Mouse (Mus musculus): ENCODE measurements around the gene Cep68.

Gene Cep68

GRCm38 (mm10) chr11:20204870-20205446, 44.3 kb downstream of the Cep68 start:
- no peak for DNase-seq (ENCODE audit: low spot score)

GRCm38 (mm10) chr11:20204321-20204720, 44.9 kb downstream of the Cep68 start:
- no peak for DNase-seq (ENCODE audit: low spot score)

GRCm38 (mm10) chr11:20202299-20203011, 46.8 kb downstream of the Cep68 start:
- DNase-seq (ENCODE audit: low spot score) = no peak

- peak; percentile 54 for DNase-seq (ENCODE audit: low spot score)
Measured at GRCm38 (mm10) chr11:20201661-20202101, 47.5 kb downstream of the Cep68 start.

GRCm38 (mm10) chr11:20200713-20201575, 48.3 kb downstream of the Cep68 start, which contains the start of gene Rab1a:
Gene Rab1a, plus strand, starts transcription at chr11:20201432.
- peak; percentile 100 for DNase-seq (ENCODE audit: low spot score)

- no peak for DNase-seq (ENCODE audit: low spot score)
Measured at GRCm38 (mm10) chr11:20193100-20193736, 56.0 kb downstream of the Cep68 start.

GRCm38 (mm10) chr11:20187271-20187670, 62.0 kb downstream of the Cep68 start:
- DNase-seq (ENCODE audit: low spot score) = no peak
